Mouse (Mus musculus): Measurements from ENCODE around the gene Crtac1. TPM values are rescaled to one million over a fixed set of nuclear protein-coding genes. Genes with fewer than 3 reads are reported as not detected.

Crtac1 gene
- total RNA-seq, 2 experiments from 2014 or later = not detected

GRCm38 (mm10) chr19:42355476-42355875, 76.1 kb downstream of the Crtac1 start:
- ATAC-seq (replicated peaks; ENCODE audit: poor library complexity, severe bottlenecking) = no peak

GRCm38 (mm10) chr19:42341183-42341582, 90.4 kb downstream of the Crtac1 start:
- no peak for ATAC-seq (replicated peaks; ENCODE audit: poor library complexity, severe bottlenecking)

- ATAC-seq (replicated peaks; ENCODE audit: poor library complexity, severe bottlenecking) = 0 out of 2 replicates have a peak, but pooled peaks have one; percentile 17
Observed at GRCm38 (mm10) chr19:42332081-42332736, 99.4 kb downstream of the Crtac1 start.

GRCm38 (mm10) chr19:42331446-42331845, 100.1 kb downstream of the Crtac1 start:
- ATAC-seq (replicated peaks; ENCODE audit: poor library complexity, severe bottlenecking) = no peak

- no peak for ATAC-seq (replicated peaks; ENCODE audit: poor library complexity, severe bottlenecking)
Observed at GRCm38 (mm10) chr19:42328160-42328559, 103.4 kb downstream of the Crtac1 start.

GRCm38 (mm10) chr19:42325894-42326293, 105.7 kb downstream of the Crtac1 start:
- ATAC-seq (replicated peaks; ENCODE audit: poor library complexity, severe bottlenecking) = peak; percentile 37; the same call in 1 of the 2 replicates

- no peak for ATAC-seq (replicated peaks; ENCODE audit: poor library complexity, severe bottlenecking)
Observed at GRCm38 (mm10) chr19:42322357-42323090, 109.1 kb downstream of the Crtac1 start.

- ATAC-seq (replicated peaks; ENCODE audit: poor library complexity, severe bottlenecking) = no peak
Observed at GRCm38 (mm10) chr19:42321936-42322335, 109.6 kb downstream of the Crtac1 start.

GRCm38 (mm10) chr19:42317648-42318425, 113.7 kb downstream of the Crtac1 start:
- no peak for ATAC-seq (replicated peaks; ENCODE audit: poor library complexity, severe bottlenecking)

GRCm38 (mm10) chr19:42316998-42317397, 114.6 kb downstream of the Crtac1 start:
- ATAC-seq (replicated peaks; ENCODE audit: poor library complexity, severe bottlenecking) = no peak

GRCm38 (mm10) chr19:42316525-42316924, 115.1 kb downstream of the Crtac1 start:
- no peak for ATAC-seq (replicated peaks; ENCODE audit: poor library complexity, severe bottlenecking)

- peak; percentile 67 for ATAC-seq (replicated peaks; ENCODE audit: poor library complexity, severe bottlenecking)
Observed at GRCm38 (mm10) chr19:42315914-42316313, 115.7 kb downstream of the Crtac1 start.

- no peak for ATAC-seq (replicated peaks; ENCODE audit: poor library complexity, severe bottlenecking)
Observed at GRCm38 (mm10) chr19:42315070-42315679, 116.4 kb downstream of the Crtac1 start.

- no peak for ATAC-seq (replicated peaks; ENCODE audit: poor library complexity, severe bottlenecking)
Observed at GRCm38 (mm10) chr19:42312191-42312590, 119.4 kb downstream of the Crtac1 start.

- peak; percentile 50 for ATAC-seq (replicated peaks; ENCODE audit: poor library complexity, severe bottlenecking)
Observed at GRCm38 (mm10) chr19:42311332-42311731, 120.3 kb downstream of the Crtac1 start.

GRCm38 (mm10) chr19:42308931-42309330, 122.7 kb downstream of the Crtac1 start:
- ATAC-seq (replicated peaks; ENCODE audit: poor library complexity, severe bottlenecking) = 0 out of 2 replicates have a peak, but pooled peaks have one; percentile 18

- 0 out of 2 replicates have a peak, but pooled peaks have one; percentile 10 for ATAC-seq (replicated peaks; ENCODE audit: poor library complexity, severe bottlenecking)
Observed at GRCm38 (mm10) chr19:42307019-42307418, 124.6 kb downstream of the Crtac1 start.

- ATAC-seq (replicated peaks; ENCODE audit: poor library complexity, severe bottlenecking) = peak; percentile 82
Observed at GRCm38 (mm10) chr19:42306202-42306601, 125.4 kb downstream of the Crtac1 start.

- peak; percentile 67 for ATAC-seq (replicated peaks; ENCODE audit: poor library complexity, severe bottlenecking)
Observed at GRCm38 (mm10) chr19:42305746-42306145, 125.8 kb downstream of the Crtac1 start.

GRCm38 (mm10) chr19:42304506-42304905, 127.1 kb downstream of the Crtac1 start:
- no peak for ATAC-seq (replicated peaks; ENCODE audit: poor library complexity, severe bottlenecking)
